Mouse (Mus musculus): ENCODE measurements around the gene Tat. TPM values are rescaled to one million over a fixed set of nuclear protein-coding genes. Genes with fewer than 3 reads are reported as not detected.

The Tat gene
- polyA plus RNA-seq, 1 experiment from 2014 or later: 108 TPM

DNA sequence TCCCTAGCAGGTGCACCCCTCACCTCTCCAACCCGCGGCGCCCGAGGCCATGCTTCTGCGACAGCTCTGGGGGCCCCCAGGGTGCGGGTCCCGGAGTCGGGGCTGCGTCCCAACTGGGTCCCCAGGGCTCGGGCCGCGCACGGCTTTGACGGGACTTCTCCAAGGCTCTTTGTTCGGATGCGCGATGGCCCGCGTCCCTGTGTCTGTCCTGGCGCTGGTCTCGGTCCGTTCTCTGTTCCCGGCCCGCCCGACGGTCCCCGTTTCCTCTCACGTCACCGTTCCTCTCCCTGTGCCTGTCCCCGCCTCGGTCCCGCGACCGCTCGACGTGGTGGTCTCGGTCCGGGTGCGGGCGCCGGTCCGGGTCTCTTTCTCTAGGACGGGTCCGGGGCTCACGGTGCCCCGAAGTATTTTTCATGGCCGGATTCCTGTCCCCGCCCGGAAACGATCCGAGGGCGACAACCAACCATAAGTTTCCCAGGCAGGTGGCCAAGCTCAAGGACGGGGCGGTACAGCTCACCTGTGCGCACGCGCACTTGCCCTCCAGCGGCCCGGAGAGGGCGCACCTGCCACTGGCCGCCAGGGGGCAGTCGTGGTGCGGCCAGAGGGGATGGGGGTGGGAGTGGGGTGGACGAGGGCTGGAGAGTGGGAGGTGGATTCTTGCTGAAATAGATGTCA lies 28.4 kb upstream of the Tat start, which contains the start of gene Marveld3:
TSS of gene Marveld3 (minus strand) at position 511 of the 675 bp plus-strand sequence.
- WGBS (ENCODE audit: insufficient replicate concordance): 5% methylated on average over 61 of the region's 64 CpGs
- Histone ChIP-seq H3K9me3 (ENCODE audit: low read length) (no peaks in the 10 kb centered on the region), H3K4me3 (ENCODE audit: low read depth, low read length) (peak within 1 kb of the TSS; percentile 49), H3K36me3 (replicated peaks; ENCODE audit: insufficient read depth, low read length) (no peaks in the 10 kb centered on the region), H3K27me3 (ENCODE audit: insufficient read depth, low read length) (peaks cover 43% of the 10 kb centered on the region), H3K9ac (replicated peaks) (peak within 1 kb of the TSS; percentile 41), H3K4me1 (ENCODE audit: insufficient read depth) (peaks cover 15% of the 10 kb centered on the region), H3K4me2 (ENCODE audit: low read depth, low read length) (peak within 1 kb of the TSS; percentile 74), H3K27ac (ENCODE audit: low read depth) (no peak within 1 kb of the TSS)
- TF ChIP-seq CTCF (IDR thresholded peaks at IDR 0.05; ENCODE audit: low read depth) (peak; percentile 92), EP300 (IDR thresholded peaks at IDR 0.05; ENCODE audit: low read depth) (no peak)
- DNase-seq (peak; percentile 79), ATAC-seq (peak; percentile 82)

DNA sequence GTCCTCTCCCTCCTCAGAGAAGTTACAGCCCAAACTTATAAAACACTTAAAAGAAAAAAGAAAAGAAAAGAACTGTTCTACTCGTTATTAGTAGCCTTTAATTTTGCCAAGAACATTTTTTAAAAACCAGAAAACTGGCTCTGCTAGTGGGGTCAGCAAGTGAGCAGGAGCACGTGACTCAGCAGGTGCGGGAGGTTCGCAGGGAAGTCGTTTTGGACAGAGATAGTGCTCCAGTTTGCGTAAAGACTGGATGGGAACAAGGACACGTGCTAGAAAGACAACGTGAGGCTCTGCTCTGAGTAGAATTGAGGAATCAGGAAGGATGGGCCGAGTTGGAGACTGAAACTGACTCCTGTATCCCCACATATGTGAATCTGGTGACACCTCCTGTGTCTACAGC lies 27.3 kb upstream of the Tat start:
- H3K9ac ChIP-seq (replicated peaks): no peak overlapping the region
- H3K4me1 ChIP-seq (ENCODE audit: insufficient read depth): peaks cover 6% of the 10 kb centered on the region
- H3K9me3 ChIP-seq (ENCODE audit: low read length): no peaks in the 10 kb centered on the region
- no peak for TF ChIP-seq CTCF (IDR thresholded peaks at IDR 0.05; ENCODE audit: low read depth)
- no peak for TF ChIP-seq EP300 (IDR thresholded peaks at IDR 0.05; ENCODE audit: low read depth)
- peaks cover 43% of the 10 kb centered on the region for H3K27me3 ChIP-seq (ENCODE audit: insufficient read depth, low read length)
- H3K36me3 ChIP-seq (replicated peaks; ENCODE audit: insufficient read depth, low read length): no peaks in the 10 kb centered on the region
- no peak for ATAC-seq
- H3K4me2 ChIP-seq (ENCODE audit: low read depth, low read length): no peak overlapping the region
- H3K27ac ChIP-seq (ENCODE audit: low read depth): no peak overlapping the region
- WGBS (ENCODE audit: insufficient replicate concordance): 62% methylated on average over 9 of the region's 9 CpGs
- DNase-seq: no peak
- no peak overlapping the region for H3K4me3 ChIP-seq (ENCODE audit: low read depth, low read length)

DNA sequence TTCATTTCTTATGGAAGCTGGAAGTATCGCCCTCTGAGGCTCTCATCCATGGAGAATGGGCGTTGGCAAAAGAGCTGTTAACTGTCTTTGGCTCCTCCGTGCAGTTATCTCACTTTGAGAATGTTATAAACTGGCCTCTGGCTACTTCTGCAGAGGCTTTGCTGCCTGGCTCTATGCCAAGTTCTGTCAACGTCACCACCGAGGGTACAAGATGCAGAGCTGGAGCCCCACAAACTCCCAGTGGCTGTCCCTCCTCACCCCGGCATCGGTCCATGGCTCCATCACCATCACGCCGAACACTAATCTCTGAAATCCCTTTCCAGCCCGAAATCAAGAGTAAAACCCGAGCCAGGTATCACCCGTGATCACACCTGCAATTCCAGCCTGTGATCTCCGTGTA lies 26.8 kb upstream of the Tat start:
- no peak overlapping the region for H3K4me3 ChIP-seq (ENCODE audit: low read depth, low read length)
- TF ChIP-seq CTCF (IDR thresholded peaks at IDR 0.05; ENCODE audit: low read depth) (no peak), EP300 (IDR thresholded peaks at IDR 0.05; ENCODE audit: low read depth) (no peak)
- H3K27me3 ChIP-seq (ENCODE audit: insufficient read depth, low read length): peaks cover 43% of the 10 kb centered on the region
- H3K4me1 ChIP-seq (ENCODE audit: insufficient read depth): peaks cover 6% of the 10 kb centered on the region
- DNase-seq (no peak), ATAC-seq (no peak)
- H3K4me2 ChIP-seq (ENCODE audit: low read depth, low read length): no peak overlapping the region
- H3K36me3 ChIP-seq (replicated peaks; ENCODE audit: insufficient read depth, low read length): no peaks in the 10 kb centered on the region
- 57% methylated on average over 13 of the region's 13 CpGs for WGBS (ENCODE audit: insufficient replicate concordance)
- no peak overlapping the region for H3K27ac ChIP-seq (ENCODE audit: low read depth)
- H3K9me3 ChIP-seq (ENCODE audit: low read length): no peaks in the 10 kb centered on the region
- no peak overlapping the region for H3K9ac ChIP-seq (replicated peaks)

DNA sequence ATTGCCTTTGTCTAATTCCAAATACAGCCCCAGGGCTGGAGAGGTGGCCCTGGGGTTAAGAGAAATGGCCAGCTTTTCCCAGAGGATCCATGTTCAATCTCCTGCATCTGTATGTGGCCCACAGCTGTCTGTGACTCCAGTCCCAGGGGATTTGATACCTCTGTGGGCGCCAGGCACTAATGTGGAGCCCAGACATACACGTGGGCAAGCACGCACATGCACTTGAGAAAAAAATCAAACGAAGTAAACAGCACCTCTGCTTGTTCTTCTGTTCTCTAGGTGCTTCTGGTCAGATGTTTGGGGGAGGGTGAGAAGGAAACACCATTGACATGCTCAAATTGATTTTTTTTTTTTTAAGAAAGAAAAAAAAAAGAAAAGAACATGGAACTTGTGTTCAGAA lies 26.1 kb upstream of the Tat start:
- TF ChIP-seq EP300 (IDR thresholded peaks at IDR 0.05; ENCODE audit: low read depth) (no peak), CTCF (IDR thresholded peaks at IDR 0.05; ENCODE audit: low read depth) (no peak)
- peaks cover 45% of the 10 kb centered on the region for H3K27me3 ChIP-seq (ENCODE audit: insufficient read depth, low read length)
- DNase-seq: no peak

DNA sequence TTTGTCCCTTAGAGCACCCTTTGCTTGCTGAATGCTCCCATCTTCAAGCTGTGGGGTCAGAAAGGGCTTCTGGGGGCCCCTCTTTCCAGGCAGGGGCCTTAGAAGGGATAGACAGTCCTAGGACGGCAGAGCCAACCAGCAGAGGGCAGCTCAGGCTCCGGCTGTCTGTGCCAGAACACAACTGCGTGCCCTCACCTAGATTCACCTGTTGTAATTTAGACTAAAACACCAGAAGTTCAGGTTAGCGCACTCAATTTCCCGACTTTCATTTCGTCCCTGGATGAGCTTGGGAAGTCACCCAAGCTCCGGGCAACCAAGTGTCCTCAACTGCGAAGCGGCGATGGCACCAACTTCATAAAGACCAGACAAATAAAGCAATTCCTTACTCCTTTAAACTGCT lies 21.4 kb upstream of the Tat start:
- no peak overlapping the region for H3K9ac ChIP-seq (replicated peaks)
- H3K4me1 ChIP-seq (ENCODE audit: insufficient read depth): no peaks in the 10 kb centered on the region
- H3K27me3 ChIP-seq (ENCODE audit: insufficient read depth, low read length): peaks cover 11% of the 10 kb centered on the region; the same call in 1 of the 2 replicates
- 52% methylated on average over 10 of the region's 10 CpGs for WGBS (ENCODE audit: insufficient replicate concordance)
- no peak overlapping the region for H3K27ac ChIP-seq (ENCODE audit: low read depth)
- no peak for TF ChIP-seq EP300 (IDR thresholded peaks at IDR 0.05; ENCODE audit: low read depth)
- TF ChIP-seq CTCF (IDR thresholded peaks at IDR 0.05; ENCODE audit: low read depth): peak; percentile 21; the same call in 1 of the 2 replicates
- no peak overlapping the region for H3K4me2 ChIP-seq (ENCODE audit: low read depth, low read length)
- DNase-seq: no peak
- ATAC-seq: no peak
- H3K4me3 ChIP-seq (ENCODE audit: low read depth, low read length): no peak overlapping the region
- no peaks in the 10 kb centered on the region for H3K36me3 ChIP-seq (replicated peaks; ENCODE audit: insufficient read depth, low read length)
- no peaks in the 10 kb centered on the region for H3K9me3 ChIP-seq (ENCODE audit: low read length)

More for the DNA sequence above, 26.1 kb upstream of the Tat start:
- no peaks in the 10 kb centered on the region for H3K9me3 ChIP-seq (ENCODE audit: low read length)
- 64% methylated on average over 4 of the region's 4 CpGs for WGBS (ENCODE audit: insufficient replicate concordance)
- no peak overlapping the region for H3K9ac ChIP-seq (replicated peaks)
- no peak overlapping the region for H3K4me3 ChIP-seq (ENCODE audit: low read depth, low read length)
- peaks cover 6% of the 10 kb centered on the region for H3K4me1 ChIP-seq (ENCODE audit: insufficient read depth)
- no peak overlapping the region for H3K27ac ChIP-seq (ENCODE audit: low read depth)
- ATAC-seq: no peak
- no peaks in the 10 kb centered on the region for H3K36me3 ChIP-seq (replicated peaks; ENCODE audit: insufficient read depth, low read length)
- H3K4me2 ChIP-seq (ENCODE audit: low read depth, low read length): no peak overlapping the region

DNA sequence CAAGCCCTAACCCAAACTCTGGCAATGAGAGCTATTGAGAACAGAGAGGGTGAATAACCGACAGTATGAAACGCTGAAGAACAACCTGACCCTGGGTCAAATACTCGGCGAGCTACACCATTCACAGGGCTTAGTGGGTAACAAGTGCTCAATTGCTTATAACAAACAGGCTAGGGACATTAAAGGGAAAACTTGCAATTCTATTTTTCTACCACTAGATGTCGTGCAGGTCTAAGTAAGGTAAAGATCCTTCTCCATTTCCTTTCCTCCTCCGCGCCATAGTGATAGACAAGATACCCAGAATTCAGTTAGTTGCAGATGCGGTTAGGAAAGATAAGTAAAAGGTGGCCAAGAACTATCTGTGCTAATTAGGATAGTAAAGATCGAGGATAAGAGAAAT lies 19.9 kb upstream of the Tat start:
- DNase-seq: no peak
- H3K4me2 ChIP-seq (ENCODE audit: low read depth, low read length): no peak overlapping the region

More for the DNA sequence above, 19.9 kb upstream of the Tat start:
- Histone ChIP-seq H3K4me3 (ENCODE audit: low read depth, low read length) (no peak overlapping the region), H3K27ac (ENCODE audit: low read depth) (no peak overlapping the region), H3K4me1 (ENCODE audit: insufficient read depth) (no peaks in the 10 kb centered on the region), H3K27me3 (ENCODE audit: insufficient read depth, low read length) (peaks cover 11% of the 10 kb centered on the region; the same call in 1 of the 2 replicates), H3K36me3 (replicated peaks; ENCODE audit: insufficient read depth, low read length) (no peaks in the 10 kb centered on the region), H3K9me3 (ENCODE audit: low read length) (peaks cover 4% of the 10 kb centered on the region; the same call in 1 of the 2 replicates), H3K9ac (replicated peaks) (no peak overlapping the region)
- peak; percentile 56 for ATAC-seq
- TF ChIP-seq CTCF (IDR thresholded peaks at IDR 0.05; ENCODE audit: low read depth) (peak; percentile 83), EP300 (IDR thresholded peaks at IDR 0.05; ENCODE audit: low read depth) (no peak)
- WGBS (ENCODE audit: insufficient replicate concordance): 6% methylated on average over 9 of the region's 9 CpGs

Measured in liver, postnatal 0 days (tissue).